ENCODE assay signal across 21 mouse cellular contexts in the genomic region with DNA sequence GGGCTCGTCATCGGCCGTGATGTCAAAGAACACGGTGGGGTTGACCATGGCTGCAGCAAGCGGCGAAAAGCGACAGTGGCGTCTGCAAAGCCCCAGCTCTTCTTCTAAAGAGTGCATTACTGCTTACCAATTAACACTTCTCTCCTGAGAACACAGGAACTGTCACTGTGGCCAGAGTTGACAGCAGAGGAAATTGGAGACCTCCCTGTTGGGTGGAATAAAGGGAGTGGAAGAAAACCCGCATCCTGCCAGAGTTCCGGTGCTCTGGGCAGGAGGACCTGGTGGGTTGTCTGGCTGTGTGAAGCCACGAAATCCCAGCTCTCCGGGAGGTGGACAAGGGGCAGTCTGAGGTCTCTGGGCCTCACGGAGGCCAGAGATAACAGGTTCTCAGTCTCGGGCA.
"Had no signal": no experiment of that assay in that cellular context is flagged by ENCODE, and none has a peak within 500 bp of the region (broad histone marks: within the 10 kb centered on the region; RNA-seq: fewer than 3 reads in every experiment).

No protein-coding gene starts in this region.

- DNase-seq: heart, postnatal 10 days; heart, postnatal 14 days; heart, postnatal 36 days; heart, postnatal 4 days; kidney, adult 11 months; kidney, adult 18-20 months; kidney, adult 2 months; kidney, adult 8-10 months; kidney, postnatal 10 days; kidney, postnatal 14 days; kidney, postnatal 25 days; kidney, postnatal 36 days; kidney, postnatal 4 days; layer of hippocampus, adult 9-11 months; layer of hippocampus, postnatal 36 days had no signal

- ATAC-seq: hindbrain, embryonic 16.5 days; hindbrain, postnatal 0 days; inflammation-experienced regulatory T-cells, adult 6 months; intestine, embryonic 15.5 days; intestine, embryonic 16.5 days; intestine, postnatal 0 days had no signal
